Mouse (Mus musculus) embryonic stem cell, embryonic (primary cell): ENCODE results near the gene Efhb.

Experiments
- CTCF ChIA-PET, 4 experiments: fragments of 300-600 bp in 2 of 4; fragments of 350-600 bp in 2 of 4; sonication (Branson Sonifier 250); formaldehyde crosslinking; loops; one replicate each; lab custom pipeline; 2022; ENCODE audit warnings: inconsistent platforms in 2 of 4; lab: Charles Lee
- POLR2A ChIA-PET, 4 experiments: fragments of 300-600 bp in 2 of 4; fragments of 350-600 bp in 2 of 4; sonication (Branson Sonifier 250); formaldehyde crosslinking; loops; one replicate each; lab custom pipeline; 2022; ENCODE audit warnings: antibody characterized with exemption in 4 of 4, inconsistent platforms in 1 of 4; lab: Charles Lee

The Efhb gene

GRCm38 (mm10) chr17:53462603-53463495, at the start of gene Efhb:
Efhb (minus strand) TSS chr17:53463321.
- CTCF ChIA-PET: interaction anchor here in 2 of 4 experiments (0.6 to 1.4 kb wide), 3 partner anchors 60 to 130 kb away, joined by 3 to 4 read pairs (median 4); no protein-coding TSS in a partner anchor
- POLR2A ChIA-PET: interaction anchor here in 3 of 4 experiments (0.6 to 5.8 kb wide), 22 partner anchors 9 to 234 kb away, joined by 3 to 42 read pairs (median 5); partner anchors contain the start of genes Rab5a (in 3 of the 3) and Sgo1 (in 1 of the 3)

GRCm38 (mm10) chr17:53512311-53512951, 49.3 kb upstream of the Efhb start:
- CTCF ChIA-PET: interaction anchor here in 3 of 4 experiments (0.5 to 1.9 kb wide), 7 partner anchors 109 to 1078 kb away, joined by 3 to 9 read pairs (median 4); no protein-coding TSS in a partner anchor

GRCm38 (mm10) chr17:53502966-53503365, 39.8 kb upstream of the Efhb start:
- POLR2A ChIA-PET: interaction anchor here (0.6 to 2.4 kb wide), 13 partner anchors 9 to 156 kb away, joined by 3 to 13 read pairs (median 5); no protein-coding TSS in a partner anchor

More at GRCm38 (mm10) chr17:53512311-53512951, 49.3 kb upstream of the Efhb start:
- POLR2A ChIA-PET: interaction anchor here in 3 of 4 experiments (0.5 to 2.1 kb wide), 8 partner anchors 10 to 379 kb away, joined by 3 to 8 read pairs (median 3); no protein-coding TSS in a partner anchor

GRCm38 (mm10) chr17:53489007-53489378, 25.9 kb upstream of the Efhb start:
- ChIA-PET POLR2A (interaction anchor here in 3 of 4 experiments (0.7 to 6.3 kb wide), 14 partner anchors 8 to 1195 kb away, joined by 3 to 66 read pairs (median 3); partner anchors contain the start of genes Rab5a (in 2 of the 3) and Efhb (in 1 of the 3)), CTCF (interaction anchor here in 1 of 4 experiments (0.6 kb wide), 1 partner anchor 9 kb away, joined by 4 read pairs; no protein-coding TSS in a partner anchor)

More at GRCm38 (mm10) chr17:53502966-53503365, 39.8 kb upstream of the Efhb start:
- CTCF ChIA-PET: interaction anchor here in 1 of 4 experiments (0.6 kb wide), 1 partner anchor 30 kb away, joined by 3 read pairs; no protein-coding TSS in a partner anchor

GRCm38 (mm10) chr17:53488291-53489006, 25.3 kb upstream of the Efhb start:
- POLR2A ChIA-PET: interaction anchor here in 3 of 4 experiments (0.7 to 6.3 kb wide), 13 partner anchors 7 to 188 kb away, joined by 3 to 66 read pairs (median 3); partner anchors contain the start of genes Rab5a (in 2 of the 3) and Efhb (in 1 of the 3)
- CTCF ChIA-PET: interaction anchor here in 1 of 4 experiments (0.6 kb wide), 1 partner anchor 9 kb away, joined by 4 read pairs; no protein-coding TSS in a partner anchor

- CTCF ChIA-PET: interaction anchor here in 1 of 4 experiments (0.6 to 1.5 kb wide), 2 partner anchors 11 to 16 kb away, joined by 5 to 7 read pairs; no protein-coding TSS in a partner anchor
- POLR2A ChIA-PET: interaction anchor here in 3 of 4 experiments (0.7 to 4.5 kb wide), 48 partner anchors 8 to 209 kb away, joined by 3 to 66 read pairs (median 5); partner anchors contain the start of genes Efhb (in 2 of the 3) and Sgo1 (in 2 of the 3)
Measured at GRCm38 (mm10) chr17:53480433-53480832, 17.3 kb upstream of the Efhb start.

- ChIA-PET CTCF (interaction anchor here in 1 of 4 experiments (1.5 kb wide), 1 partner anchor 12 kb away, joined by 5 read pairs; no protein-coding TSS in a partner anchor), POLR2A (interaction anchor here in 3 of 4 experiments (0.7 to 4.5 kb wide), 43 partner anchors 8 to 211 kb away, joined by 3 to 66 read pairs (median 6); partner anchors contain the start of genes Efhb (in 3 of the 3) and Sgo1 (in 2 of the 3))
Measured at GRCm38 (mm10) chr17:53479604-53480041, 16.5 kb upstream of the Efhb start.

- ChIA-PET CTCF (interaction anchor here in 1 of 4 experiments (1.5 kb wide), 1 partner anchor 12 kb away, joined by 5 read pairs; no protein-coding TSS in a partner anchor), POLR2A (interaction anchor here in 3 of 4 experiments (0.8 to 4.5 kb wide), 43 partner anchors 9 to 212 kb away, joined by 3 to 66 read pairs (median 6); partner anchors contain the start of genes Efhb (in 3 of the 3) and Sgo1 (in 1 of the 3))
Measured at GRCm38 (mm10) chr17:53478858-53479603, 15.9 kb upstream of the Efhb start, which contains the start of gene Rab5a. Rab5a (plus strand) TSS chr17:53479234.

- POLR2A ChIA-PET: interaction anchor here in 3 of 4 experiments (0.6 to 4.5 kb wide), 28 partner anchors 10 to 268 kb away, joined by 3 to 42 read pairs (median 6); partner anchors contain the start of genes Efhb (in 3 of the 3) and Sgo1 (in 1 of the 3)
Measured at GRCm38 (mm10) chr17:53478066-53478857, 15.1 kb upstream of the Efhb start.

GRCm38 (mm10) chr17:53468697-53469096, 5.6 kb upstream of the Efhb start:
- POLR2A ChIA-PET: interaction anchor here in 3 of 4 experiments (0.6 to 3.5 kb wide), 12 partner anchors 8 to 286 kb away, joined by 3 to 24 read pairs (median 5); partner anchors contain the start of gene Rab5a (in 1 of the 3)
- CTCF ChIA-PET: interaction anchor here in 1 of 4 experiments (0.6 kb wide), 1 partner anchor 139 kb away, joined by 3 read pairs; no protein-coding TSS in a partner anchor

More at GRCm38 (mm10) chr17:53478066-53478857, 15.1 kb upstream of the Efhb start:
- CTCF ChIA-PET: interaction anchor here in 1 of 4 experiments (0.6 kb wide), 2 partner anchors 32 to 608 kb away, joined by 3 to 4 read pairs; no protein-coding TSS in a partner anchor

GRCm38 (mm10) chr17:53465569-53465968, 2.4 kb upstream of the Efhb start:
- CTCF ChIA-PET: interaction anchor here in 1 of 4 experiments (1.0 to 1.1 kb wide), 2 partner anchors 8 to 15 kb away, joined by 3 to 7 read pairs; no protein-coding TSS in a partner anchor
- POLR2A ChIA-PET: interaction anchor here in 2 of 4 experiments (0.7 to 3.5 kb wide), 8 partner anchors 9 to 224 kb away, joined by 3 to 28 read pairs (median 6); partner anchors contain the start of genes Rab5a (in 1 of the 2) and Sgo1 (in 1 of the 2)

GRCm38 (mm10) chr17:53463496-53463840, 347 bp upstream of the Efhb start:
- ChIA-PET POLR2A (interaction anchor here in 3 of 4 experiments (0.6 to 5.8 kb wide), 24 partner anchors 8 to 233 kb away, joined by 3 to 42 read pairs (median 5); partner anchors contain the start of genes Rab5a (in 3 of the 3) and Sgo1 (in 1 of the 3)), CTCF (interaction anchor here in 2 of 4 experiments (0.6 kb wide), 2 partner anchors 61 to 129 kb away, joined by 3 to 4 read pairs; no protein-coding TSS in a partner anchor)

GRCm38 (mm10) chr17:53456742-53457141, 6.4 kb downstream of the Efhb start:
- CTCF ChIA-PET: no interaction called here
- POLR2A ChIA-PET: interaction anchor here in 2 of 4 experiments (1.0 to 2.6 kb wide), 5 partner anchors 10 to 105 kb away, joined by 3 to 20 read pairs (median 4); partner anchors contain the start of gene Rab5a (in 1 of the 2)

- ChIA-PET POLR2A (interaction anchor here in 2 of 4 experiments (0.6 to 2.6 kb wide), 9 partner anchors 11 to 105 kb away, joined by 3 to 20 read pairs (median 3); partner anchors contain the start of gene Rab5a (in 1 of the 2)), CTCF (no interaction called here)
Measured at GRCm38 (mm10) chr17:53456152-53456551, 7.0 kb downstream of the Efhb start.
